Mouse (Mus musculus): ENCODE data around the gene Acsl4. TPM values are rescaled to one million over a fixed set of nuclear protein-coding genes. Genes with fewer than 3 reads are reported as not detected.
A peak's percentile ranks its signal among the peaks of the same experiment; 100 is the strongest.

Acsl4 gene
- polyA plus RNA-seq, 1 experiment, result 30.5 TPM

GRCm38 (mm10) chrX:142375519-142375918, 14.8 kb downstream of the Acsl4 start:
- no peak overlapping the region for H3ac ChIP-seq (ENCODE audit: control insufficient read depth, insufficient read length)
- no peak overlapping the region for H3K4me2 ChIP-seq (ENCODE audit: low read depth)
- peaks cover 95% of the 10 kb centered on the region for H3K79me2 ChIP-seq (ENCODE audit: control insufficient read depth, insufficient read depth)
- no peak overlapping the region for H3K4me3 ChIP-seq
- peaks cover 9% of the 10 kb centered on the region for H3K36me3 ChIP-seq (ENCODE audit: control insufficient read depth, insufficient read depth)
- no peaks in the 10 kb centered on the region for H3K27me3 ChIP-seq (ENCODE audit: control insufficient read depth, insufficient read depth, insufficient read length)
- TF ChIP-seq E2F4 (IDR thresholded peaks at IDR 0.05; ENCODE audit: insufficient read depth) (no peak), TCF3 (IDR thresholded peaks at IDR 0.05; ENCODE audit: insufficient read length, low read depth) (no peak), MYOG (IDR thresholded peaks at IDR 0.05; ENCODE audit: control insufficient read depth in 1 of 3, insufficient read depth in 1 of 3, insufficient read length in 2 of 3, low read depth in 2 of 3) (no peak), USF1 (IDR thresholded peaks at IDR 0.05; ENCODE audit: low read depth) (no peak)

- no peak for TF ChIP-seq POLR2A (IDR thresholded peaks at IDR 0.05; ENCODE audit: insufficient read length, low read depth)
- no peak overlapping the region for H3K4me3 ChIP-seq
- no peak overlapping the region for H3ac ChIP-seq (ENCODE audit: control insufficient read depth, insufficient read length)
- no peaks in the 10 kb centered on the region for H3K36me3 ChIP-seq (ENCODE audit: control insufficient read depth, insufficient read depth)
- H3K79me2 ChIP-seq (ENCODE audit: control insufficient read depth, insufficient read depth), result peaks cover 85% of the 10 kb centered on the region
- no peaks in the 10 kb centered on the region for H3K27me3 ChIP-seq (ENCODE audit: control insufficient read depth, insufficient read depth, insufficient read length)
- no peak overlapping the region for H3K4me2 ChIP-seq (ENCODE audit: low read depth)
Measured at GRCm38 (mm10) chrX:142372393-142372792, 17.9 kb downstream of the Acsl4 start.

- no peak for TF ChIP-seq TCF12 (IDR thresholded peaks at IDR 0.05; ENCODE audit: insufficient read depth, poor library complexity, severe bottlenecking)
- TF ChIP-seq USF1 (IDR thresholded peaks at IDR 0.05; ENCODE audit: low read depth), result no peak
- no peak for TF ChIP-seq TCF3 (IDR thresholded peaks at IDR 0.05; ENCODE audit: insufficient read length, low read depth)
- no peak for TF ChIP-seq POLR2A (IDR thresholded peaks at IDR 0.05; ENCODE audit: insufficient read length, low read depth)
- TF ChIP-seq MYOG (IDR thresholded peaks at IDR 0.05; ENCODE audit: control insufficient read depth in 1 of 3, insufficient read depth in 1 of 3, insufficient read length in 2 of 3, low read depth in 2 of 3), result no peak
- TF ChIP-seq E2F4 (IDR thresholded peaks at IDR 0.05; ENCODE audit: insufficient read depth), result no peak
- TF ChIP-seq MYOD1 (IDR thresholded peaks at IDR 0.05; ENCODE audit: control insufficient read depth in 1 of 3, insufficient read length in 2 of 3, low read depth in 2 of 3), result no peak
- no peak for TF ChIP-seq CEBPB (IDR thresholded peaks at IDR 0.05; ENCODE audit: insufficient read depth, poor library complexity, severe bottlenecking)
- TF ChIP-seq SRF (IDR thresholded peaks at IDR 0.05; ENCODE audit: control insufficient read depth, insufficient read length, low read depth), result no peak
- no peak for TF ChIP-seq MAX (IDR thresholded peaks at IDR 0.05; ENCODE audit: low read depth)
- no peak for TF ChIP-seq REST (IDR thresholded peaks at IDR 0.05; ENCODE audit: insufficient read depth, insufficient read length)
- no peak for TF ChIP-seq POLR2AphosphoS2 (IDR thresholded peaks at IDR 0.05; ENCODE audit: insufficient read length, low read depth)
- peak overlapping the region; percentile 59 for H3K4me2 ChIP-seq (ENCODE audit: low read depth)
- H3K79me2 ChIP-seq (ENCODE audit: control insufficient read depth, insufficient read depth), result peaks cover 81% of the 10 kb centered on the region
- no peaks in the 10 kb centered on the region for H3K36me3 ChIP-seq (ENCODE audit: control insufficient read depth, insufficient read depth)
- H3K27me3 ChIP-seq (ENCODE audit: control insufficient read depth, insufficient read depth, insufficient read length), result no peaks in the 10 kb centered on the region
- no peak overlapping the region for H3K4me3 ChIP-seq
- H3ac ChIP-seq (ENCODE audit: control insufficient read depth, insufficient read length), result no peak overlapping the region
Measured at GRCm38 (mm10) chrX:142369935-142370334, 20.4 kb downstream of the Acsl4 start.

GRCm38 (mm10) chrX:142363882-142364281, 26.5 kb downstream of the Acsl4 start:
- peaks cover 89% of the 10 kb centered on the region for H3K79me2 ChIP-seq (ENCODE audit: control insufficient read depth, insufficient read depth)
- TF ChIP-seq USF1 (IDR thresholded peaks at IDR 0.05; ENCODE audit: low read depth) (no peak), POLR2A (IDR thresholded peaks at IDR 0.05; ENCODE audit: insufficient read length, low read depth) (no peak), MYOD1 (IDR thresholded peaks at IDR 0.05; ENCODE audit: control insufficient read depth in 1 of 3, insufficient read length in 2 of 3, low read depth in 2 of 3) (no peak), E2F4 (IDR thresholded peaks at IDR 0.05; ENCODE audit: insufficient read depth) (no peak), TCF12 (IDR thresholded peaks at IDR 0.05; ENCODE audit: insufficient read depth, poor library complexity, severe bottlenecking) (no peak), MYOG (IDR thresholded peaks at IDR 0.05; ENCODE audit: control insufficient read depth in 1 of 3, insufficient read depth in 1 of 3, insufficient read length in 2 of 3, low read depth in 2 of 3) (no peak), POLR2AphosphoS2 (IDR thresholded peaks at IDR 0.05; ENCODE audit: insufficient read length, low read depth) (no peak), CEBPB (IDR thresholded peaks at IDR 0.05; ENCODE audit: insufficient read depth, poor library complexity, severe bottlenecking) (no peak), REST (IDR thresholded peaks at IDR 0.05; ENCODE audit: insufficient read depth, insufficient read length) (no peak), MAX (IDR thresholded peaks at IDR 0.05; ENCODE audit: low read depth) (no peak)
- no peaks in the 10 kb centered on the region for H3K27me3 ChIP-seq (ENCODE audit: control insufficient read depth, insufficient read depth, insufficient read length)
- no peak overlapping the region for H3ac ChIP-seq (ENCODE audit: control insufficient read depth, insufficient read length)
- no peak overlapping the region for H3K4me3 ChIP-seq
- H3K4me2 ChIP-seq (ENCODE audit: low read depth), result no peak overlapping the region
- peaks cover 5% of the 10 kb centered on the region for H3K36me3 ChIP-seq (ENCODE audit: control insufficient read depth, insufficient read depth)

- H3ac ChIP-seq (ENCODE audit: control insufficient read depth, insufficient read length), result no peak overlapping the region
- no peaks in the 10 kb centered on the region for H3K27me3 ChIP-seq (ENCODE audit: control insufficient read depth, insufficient read depth, insufficient read length)
- H3K4me3 ChIP-seq, result no peak overlapping the region
- TF ChIP-seq E2F4 (IDR thresholded peaks at IDR 0.05; ENCODE audit: insufficient read depth), result no peak
- TF ChIP-seq POLR2AphosphoS2 (IDR thresholded peaks at IDR 0.05; ENCODE audit: insufficient read length, low read depth), result no peak
- TF ChIP-seq POLR2A (IDR thresholded peaks at IDR 0.05; ENCODE audit: insufficient read length, low read depth), result no peak
- TF ChIP-seq TCF3 (IDR thresholded peaks at IDR 0.05; ENCODE audit: insufficient read length, low read depth), result no peak
- TF ChIP-seq MYOD1 (IDR thresholded peaks at IDR 0.05; ENCODE audit: control insufficient read depth in 1 of 3, insufficient read length in 2 of 3, low read depth in 2 of 3), result no peak
- no peak for TF ChIP-seq USF1 (IDR thresholded peaks at IDR 0.05; ENCODE audit: low read depth)
- no peak for TF ChIP-seq SRF (IDR thresholded peaks at IDR 0.05; ENCODE audit: control insufficient read depth, insufficient read length, low read depth)
- TF ChIP-seq MAX (IDR thresholded peaks at IDR 0.05; ENCODE audit: low read depth), result no peak
- no peak for TF ChIP-seq TCF12 (IDR thresholded peaks at IDR 0.05; ENCODE audit: insufficient read depth, poor library complexity, severe bottlenecking)
- TF ChIP-seq MYOG (IDR thresholded peaks at IDR 0.05; ENCODE audit: control insufficient read depth in 1 of 3, insufficient read depth in 1 of 3, insufficient read length in 2 of 3, low read depth in 2 of 3), result no peak
- TF ChIP-seq CEBPB (IDR thresholded peaks at IDR 0.05; ENCODE audit: insufficient read depth, poor library complexity, severe bottlenecking), result no peak
- no peak for TF ChIP-seq REST (IDR thresholded peaks at IDR 0.05; ENCODE audit: insufficient read depth, insufficient read length)
- H3K36me3 ChIP-seq (ENCODE audit: control insufficient read depth, insufficient read depth), result peaks cover 10% of the 10 kb centered on the region
- H3K79me2 ChIP-seq (ENCODE audit: control insufficient read depth, insufficient read depth), result peaks cover 94% of the 10 kb centered on the region
- H3K4me2 ChIP-seq (ENCODE audit: low read depth), result no peak overlapping the region
Measured at GRCm38 (mm10) chrX:142359031-142359430, 31.3 kb downstream of the Acsl4 start.
